Comparison of ENCODE assay signal across 14 mouse cellular contexts in genomic region chr1:150257596-150257995, GRCm38 (mm10).
A peak's percentile ranks its signal among the peaks of the same experiment; 100 is the strongest.
DNase-seq lines count a peak whose midpoint lies in the region; ATAC-seq and TF ChIP-seq lines count a peak whose summit lies in the region.
"Had no signal": no experiment of that assay in that cellular context is flagged by ENCODE, and none has a peak within 500 bp of the region (broad histone marks: within the 10 kb centered on the region; RNA-seq: fewer than 3 reads in every experiment).

No protein-coding gene starts in this region.

- no peak for TF ChIP-seq EP300 in heart, postnatal 0 days (IDR thresholded peaks at IDR 0.05; ENCODE audit: low read depth)

- H3K9me3 ChIP-seq in heart, postnatal 0 days (replicated peaks; ENCODE audit: control insufficient read depth, low read length): no peaks in the 10 kb centered on the region
- H3K9me3 ChIP-seq in lung, embryonic 14.5 days (ENCODE audit: low read depth, low read length): no peaks in the 10 kb centered on the region
- H3K9me3 ChIP-seq: liver, embryonic 15.5 days; midbrain, embryonic 15.5 days had no signal

- DNase-seq in heart, postnatal 0 days (ENCODE audit: low spot score): no peak
- no peak for DNase-seq in heart, adult 9 months (ENCODE audit: low spot score in 2 of 2)
- DNase-seq in lung, embryonic 14.5 days: peak; percentile 46
- DNase-seq in lung, postnatal 4 days: no peak
- DNase-seq in brain, embryonic 14.5 days (ENCODE audit: low read depth): peak; percentile 15
- peak; percentile 52 for DNase-seq in lung, postnatal 36 days
- no peak for DNase-seq in frontal cortex, adult 2 months (ENCODE audit: extremely low spot score in 1 of 2, low spot score in 1 of 2)
- no peak for DNase-seq in cerebellum, adult 11-12 months
- DNase-seq: cerebellum, adult 9-11 months; gastrocnemius, postnatal 14 days; right cerebral cortex, postnatal 14 days; thymus, postnatal 36 days had no signal

- no peaks in the 10 kb centered on the region for H3K27me3 ChIP-seq in heart, postnatal 0 days (ENCODE audit: control insufficient read depth, insufficient read depth, low read length)
- H3K27me3 ChIP-seq in lung, embryonic 14.5 days (ENCODE audit: insufficient read depth, low read length): no peaks in the 10 kb centered on the region
- H3K27me3 ChIP-seq: liver, embryonic 15.5 days; midbrain, embryonic 15.5 days had no signal

- 64% methylated on average over 4 of the region's 4 CpGs for WGBS in heart, postnatal 0 days
- WGBS in lung, embryonic 14.5 days: 61% methylated on average over 4 of the region's 4 CpGs

- H3K4me3 ChIP-seq in heart, postnatal 0 days (ENCODE audit: low read depth, low read length): no peak overlapping the region
- H3K4me3 ChIP-seq in lung, embryonic 14.5 days (ENCODE audit: low read depth, low read length): no peak overlapping the region
- H3K4me3 ChIP-seq: liver, embryonic 15.5 days; midbrain, embryonic 15.5 days had no signal

- no peak overlapping the region for H3K27ac ChIP-seq in heart, postnatal 0 days (ENCODE audit: low read depth)
- no peak overlapping the region for H3K27ac ChIP-seq in lung, embryonic 14.5 days (ENCODE audit: low read depth)
- H3K27ac ChIP-seq: liver, embryonic 15.5 days; midbrain, embryonic 15.5 days had no signal

- TF ChIP-seq POLR2A in brain, embryonic 14.5 days (IDR thresholded peaks at IDR 0.05; ENCODE audit: borderline replicate concordance, extremely low read depth, insufficient read depth, insufficient read length, poor library complexity, severe bottlenecking): no peak

- TF ChIP-seq CTCF in heart, postnatal 0 days (IDR thresholded peaks at IDR 0.05; ENCODE audit: low read depth): peak; percentile 38
- peak; percentile 48 for TF ChIP-seq CTCF in lung, embryonic 14.5 days (IDR thresholded peaks at IDR 0.05; ENCODE audit: low read depth)
- peak; percentile 33; the same call in 1 of the 2 replicates for TF ChIP-seq CTCF in brain, embryonic 14.5 days (IDR thresholded peaks at IDR 0.05; ENCODE audit: borderline replicate concordance, extremely low read depth, insufficient read depth, insufficient read length)

- H3K9ac ChIP-seq in heart, postnatal 0 days (replicated peaks; ENCODE audit: low read depth, low read length): no peak overlapping the region
- no peak overlapping the region for H3K9ac ChIP-seq in lung, embryonic 14.5 days
- H3K9ac ChIP-seq: liver, embryonic 15.5 days; midbrain, embryonic 15.5 days had no signal

- no peak for ATAC-seq in heart, postnatal 0 days (ENCODE audit: insufficient read depth, low read depth)
- ATAC-seq in lung, embryonic 14.5 days (ENCODE audit: insufficient read depth): no peak
- ATAC-seq: midbrain, embryonic 15.5 days had no signal

- no peaks in the 10 kb centered on the region for H3K4me1 ChIP-seq in heart, postnatal 0 days (ENCODE audit: control insufficient read depth, insufficient read depth)
- H3K4me1 ChIP-seq in lung, embryonic 14.5 days (ENCODE audit: insufficient read depth): no peaks in the 10 kb centered on the region
- H3K4me1 ChIP-seq: liver, embryonic 15.5 days; midbrain, embryonic 15.5 days had no signal

- no peaks in the 10 kb centered on the region for H3K36me3 ChIP-seq in heart, postnatal 0 days (replicated peaks; ENCODE audit: control insufficient read depth, insufficient read depth, low read length)
- H3K36me3 ChIP-seq in lung, embryonic 14.5 days (ENCODE audit: insufficient read depth): no peaks in the 10 kb centered on the region
- H3K36me3 ChIP-seq: liver, embryonic 15.5 days; midbrain, embryonic 15.5 days had no signal

- no peak overlapping the region for H3K4me2 ChIP-seq in heart, postnatal 0 days (ENCODE audit: low read depth, low read length)
- H3K4me2 ChIP-seq in lung, embryonic 14.5 days: no peak overlapping the region
- H3K4me2 ChIP-seq: liver, embryonic 15.5 days; midbrain, embryonic 15.5 days had no signal

Comparison
In these comparisons a context has a peak if more than half of its experiments do, and no peak if none do; other contexts are left out.
1. DNase-seq: peak in lung, embryonic 14.5 days (single experiment), brain, embryonic 14.5 days (single experiment) and lung, postnatal 36 days (single experiment); none in heart, postnatal 0 days (single experiment), heart, adult 9 months (0 of 2), lung, postnatal 4 days (0 of 2), frontal cortex, adult 2 months (0 of 2) and cerebellum, adult 11-12 months (single experiment).
2. Peak in every context shown above with its lines, with median percentiles within 50 percentile points of each other: CTCF ChIP-seq.